In the genomic region with DNA sequence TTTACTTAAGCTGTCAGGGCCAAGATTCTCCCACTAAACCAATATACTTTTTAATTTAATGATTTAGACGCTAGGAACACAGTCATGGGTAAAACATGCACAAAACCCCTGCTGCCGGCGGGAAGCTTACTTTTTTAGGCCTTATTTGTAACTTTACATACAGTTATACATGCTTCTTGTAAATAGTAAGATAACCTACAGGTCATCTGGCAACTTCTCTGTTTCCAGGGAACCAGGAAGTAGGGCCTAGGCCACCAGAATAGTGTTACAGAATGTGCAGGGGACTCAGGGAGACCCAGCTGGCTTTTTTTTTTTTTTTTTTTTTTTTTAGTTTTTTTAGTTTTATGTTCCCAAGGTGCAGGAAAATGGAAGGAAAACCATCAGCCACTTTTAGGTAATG, we compare ENCODE assay signal across 8 mouse cellular contexts. TPM values are rescaled to one million over a fixed set of nuclear protein-coding genes. Genes with fewer than 3 reads are reported as not detected.
A peak's percentile ranks its signal among the peaks of the same experiment; 100 is the strongest.
DNase-seq lines count a peak whose midpoint lies in the region; ATAC-seq and TF ChIP-seq lines count a peak whose summit lies in the region.

No protein-coding gene starts in this region.

- DNase-seq in heart, postnatal 0 days (ENCODE audit: low spot score) = no peak
- DNase-seq in heart, adult 9 months (ENCODE audit: low spot score in 2 of 2) = no peak
- DNase-seq in NIH3T3 (ENCODE audit: low read depth) = peak; percentile 19
- no peak for DNase-seq in hindbrain, postnatal 0 days (ENCODE audit: low spot score)
- DNase-seq in left cerebral cortex, adult 9 months (ENCODE audit: low spot score in 2 of 2) = no peak
- DNase-seq in cerebellum, postnatal 10 days = no peak
- DNase-seq in urinary bladder, postnatal 14 days (ENCODE audit: low spot score) = no peak

- H3K9me3 ChIP-seq in heart, postnatal 0 days (replicated peaks; ENCODE audit: control insufficient read depth, low read length) = no peaks in the 10 kb centered on the region
- no peaks in the 10 kb centered on the region for H3K9me3 ChIP-seq in hindbrain, postnatal 0 days (ENCODE audit: low read length)
- H3K9me3 ChIP-seq in midbrain, embryonic 15.5 days = no peaks in the 10 kb centered on the region

- no peak for ATAC-seq in heart, postnatal 0 days (ENCODE audit: insufficient read depth, low read depth)
- no peak for ATAC-seq in hindbrain, postnatal 0 days
- ATAC-seq in midbrain, embryonic 15.5 days (replicated peaks) = no peak

- peak overlapping the region; percentile 80; the same call in 1 of the 2 replicates for H3K9ac ChIP-seq in heart, postnatal 0 days (replicated peaks; ENCODE audit: low read depth, low read length)
- peak overlapping the region; percentile 70; the same call in 1 of the 2 replicates for H3K9ac ChIP-seq in hindbrain, postnatal 0 days (replicated peaks; ENCODE audit: low read length)
- no peak overlapping the region for H3K9ac ChIP-seq in midbrain, embryonic 15.5 days

- no peaks in the 10 kb centered on the region for H3K36me3 ChIP-seq in heart, postnatal 0 days (replicated peaks; ENCODE audit: control insufficient read depth, insufficient read depth, low read length)
- no peaks in the 10 kb centered on the region for H3K36me3 ChIP-seq in hindbrain, postnatal 0 days (ENCODE audit: insufficient read depth, low read length)
- H3K36me3 ChIP-seq in midbrain, embryonic 15.5 days (replicated peaks) = no peaks in the 10 kb centered on the region

- no peak for TF ChIP-seq EP300 in heart, postnatal 0 days (IDR thresholded peaks at IDR 0.05; ENCODE audit: low read depth)

- no peak for TF ChIP-seq CTCF in heart, postnatal 0 days (IDR thresholded peaks at IDR 0.05; ENCODE audit: low read depth)
- no peak for TF ChIP-seq CTCF in hindbrain, postnatal 0 days (IDR thresholded peaks at IDR 0.05; ENCODE audit: low read depth)

- peak overlapping the region; percentile 94; the same call in 1 of the 2 replicates for H3K27ac ChIP-seq in heart, postnatal 0 days (ENCODE audit: low read depth)
- H3K27ac ChIP-seq in hindbrain, postnatal 0 days = peak overlapping the region; percentile 92; the same call in 1 of the 2 replicates
- no peak overlapping the region for H3K27ac ChIP-seq in midbrain, embryonic 15.5 days

- 53% methylated on average over 3 of the region's 3 CpGs for WGBS in heart, postnatal 0 days
- 66% methylated on average over 3 of the region's 3 CpGs for WGBS in hindbrain, postnatal 0 days
- 77% methylated on average over 3 of the region's 3 CpGs for WGBS in midbrain, embryonic 15.5 days

- no peaks in the 10 kb centered on the region for H3K27me3 ChIP-seq in heart, postnatal 0 days (ENCODE audit: control insufficient read depth, insufficient read depth, low read length)
- H3K27me3 ChIP-seq in hindbrain, postnatal 0 days (ENCODE audit: insufficient read depth, low read length) = no peaks in the 10 kb centered on the region
- H3K27me3 ChIP-seq in midbrain, embryonic 15.5 days (replicated peaks) = no peaks in the 10 kb centered on the region

- H3K4me3 ChIP-seq in heart, postnatal 0 days (ENCODE audit: low read depth, low read length) = peak overlapping the region; percentile 84
- peak overlapping the region; percentile 83 for H3K4me3 ChIP-seq in hindbrain, postnatal 0 days (ENCODE audit: low read length)
- H3K4me3 ChIP-seq in midbrain, embryonic 15.5 days = peak overlapping the region; percentile 92; the same call in 1 of the 2 replicates

- H3K4me2 ChIP-seq in heart, postnatal 0 days (ENCODE audit: low read depth, low read length) = peak overlapping the region; percentile 64
- peak overlapping the region; percentile 83 for H3K4me2 ChIP-seq in hindbrain, postnatal 0 days (ENCODE audit: low read depth, low read length)
- H3K4me2 ChIP-seq in midbrain, embryonic 15.5 days = peak overlapping the region; percentile 74; the same call in 1 of the 2 replicates

- H3K4me1 ChIP-seq in heart, postnatal 0 days (ENCODE audit: control insufficient read depth, insufficient read depth) = peaks cover 20% of the 10 kb centered on the region; the same call in 1 of the 2 replicates
- peaks cover 11% of the 10 kb centered on the region for H3K4me1 ChIP-seq in hindbrain, postnatal 0 days (ENCODE audit: insufficient read depth, low read length)
- H3K4me1 ChIP-seq in midbrain, embryonic 15.5 days = peaks cover 17% of the 10 kb centered on the region

RNA-seq across cellular contexts. Expression of gene Eif2ak4, which starts 1.2 kb away (rescaled TPM):
- 12.1 and 12.3 TPM in 2 replicates for total RNA-seq in heart, postnatal 0 days (2014; rRNA removed; ENCODE audit: low replicate concordance)
- 3.0 TPM in 2 replicates for polyA plus RNA-seq in heart, postnatal 0 days (2015; fragmentation: Nextera tagmentation; extraction: Ambion mirVana)
- 15.4 and 16.3 TPM in 2 replicates for total RNA-seq in hindbrain, postnatal 0 days (2014; rRNA removed)
- 7.1 and 7.2 TPM in 2 replicates for polyA plus RNA-seq in hindbrain, postnatal 0 days (2015; fragmentation: Nextera tagmentation; extraction: Ambion mirVana)
- polyA plus RNA-seq in midbrain, embryonic 15.5 days (2015; fragmentation: Nextera tagmentation; extraction: Ambion mirVana) = 8.5 and 10.0 TPM in 2 replicates

RNA-seq across cellular contexts. Expression of gene Gpr176, which starts 16.4 kb away (rescaled TPM):
- 0.27 and 1.2 TPM in 2 replicates for total RNA-seq in heart, postnatal 0 days (2014; rRNA removed; ENCODE audit: low replicate concordance)
- polyA plus RNA-seq in heart, postnatal 0 days (2015; fragmentation: Nextera tagmentation; extraction: Ambion mirVana) = 0.31 and 0.40 TPM in 2 replicates
- 11.6 and 17.3 TPM in 2 replicates for total RNA-seq in hindbrain, postnatal 0 days (2014; rRNA removed)
- 6.7 and 8.4 TPM in 2 replicates for polyA plus RNA-seq in hindbrain, postnatal 0 days (2015; fragmentation: Nextera tagmentation; extraction: Ambion mirVana)
- polyA plus RNA-seq in midbrain, embryonic 15.5 days (2015; fragmentation: Nextera tagmentation; extraction: Ambion mirVana) = 6.5 and 6.8 TPM in 2 replicates
